Mouse (Mus musculus) olfactory bulb, adult 2 months (tissue): ENCODE results near the gene Gm6583.

Source experiments
- CTCF ChIP-seq: fragments of 200-500 bp; IDR thresholded peaks from 2 replicates; pipeline ENCODE4 v1.5.1; 2012; ENCODE audit warnings: low read depth, mild to moderate bottlenecking, low read length, moderate library complexity; ENCODE audit not compliant: insufficient read depth
- POLR2A ChIP-seq: fragments of 200-500 bp; IDR thresholded peaks from 2 replicates; pipeline ENCODE4 v1.6.1; 2012; ENCODE audit warnings: mild to moderate bottlenecking, low read depth, low read length, moderate library complexity; ENCODE audit not compliant: insufficient read depth

GRCm38 (mm10) chr5:112346211-112346965 lies 9.4 kb downstream of the Gm6583 start:
- no peak for TF ChIP-seq POLR2A
- no peak for TF ChIP-seq CTCF
